Mouse (Mus musculus) myocyte (in vitro differentiated cells): ENCODE results near the gene Ddx6. TPM values are rescaled to one million over a fixed set of nuclear protein-coding genes. Genes with fewer than 3 reads are reported as not detected.

Experiments
- H3K27me3 ChIP-seq: one replicate; pipeline ENCODE4 v1.6.1; 2011; ENCODE audit not compliant: control insufficient read depth, insufficient read depth, insufficient read length
- H3K36me3 ChIP-seq: one replicate; pipeline ENCODE4 v1.6.1; 2011; ENCODE audit not compliant: control insufficient read depth, insufficient read depth
- H3K4me2 ChIP-seq: one replicate; pipeline ENCODE4 v1.6.1; 2011; ENCODE audit warnings: low read depth, control low read depth
- H3K4me3 ChIP-seq: one replicate; pipeline ENCODE4 v1.5.1; 2011; ENCODE audit warnings: mild to moderate bottlenecking, control low read depth, moderate library complexity
- H3K79me2 ChIP-seq: one replicate; pipeline ENCODE4 v1.6.1; 2011; ENCODE audit not compliant: control insufficient read depth, insufficient read depth
- H3ac ChIP-seq: one replicate; pipeline ENCODE4 v1.6.1; 2011; ENCODE audit not compliant: control insufficient read depth, insufficient read length
- CEBPB ChIP-seq: IDR thresholded peaks from 2 replicates; pipeline ENCODE4 v1.6.1; 2011; ENCODE audit warnings: mild to moderate bottlenecking, moderate library complexity; ENCODE audit not compliant: poor library complexity, insufficient read depth, severe bottlenecking
- E2F4 ChIP-seq: IDR thresholded peaks from one replicate; pipeline ENCODE4 v1.6.1; 2011; ENCODE audit warnings: mild to moderate bottlenecking, control low read depth, moderate library complexity; ENCODE audit not compliant: insufficient read depth
- MAX ChIP-seq: IDR thresholded peaks from one replicate; pipeline ENCODE4 v1.6.1; 2011; ENCODE audit warnings: low read depth, mild to moderate bottlenecking, control low read depth
- MYOD1 ChIP-seq, 3 experiments: IDR thresholded peaks; one replicate each; pipeline ENCODE4 v1.6.1; 2011; ENCODE audit warnings: control low read depth in 2 of 3, low read depth in 2 of 3, mild to moderate bottlenecking in 2 of 3, moderate library complexity in 1 of 3; ENCODE audit not compliant: insufficient read length in 2 of 3, control insufficient read depth in 1 of 3
- MYOG ChIP-seq, 3 experiments: IDR thresholded peaks; one replicate each; pipeline ENCODE4 v1.6.1; 2011; ENCODE audit warnings: control low read depth in 2 of 3, low read depth in 2 of 3, mild to moderate bottlenecking in 2 of 3; ENCODE audit not compliant: insufficient read length in 2 of 3, control insufficient read depth in 1 of 3, insufficient read depth in 1 of 3
- POLR2A ChIP-seq: IDR thresholded peaks from one replicate; pipeline ENCODE4 v1.6.1; 2011; ENCODE audit warnings: low read depth, mild to moderate bottlenecking, control low read depth, moderate library complexity; ENCODE audit not compliant: insufficient read length
- POLR2AphosphoS2 ChIP-seq: IDR thresholded peaks from one replicate; pipeline ENCODE4 v1.6.1; 2011; ENCODE audit warnings: low read depth, control low read depth; ENCODE audit not compliant: insufficient read length
- REST ChIP-seq: IDR thresholded peaks from one replicate; pipeline ENCODE4 v1.6.1; 2011; ENCODE audit warnings: mild to moderate bottlenecking, control low read depth, moderate library complexity; ENCODE audit not compliant: insufficient read depth, insufficient read length
- SRF ChIP-seq: IDR thresholded peaks from one replicate; pipeline ENCODE4 v1.6.1; 2011; ENCODE audit warnings: low read depth; ENCODE audit not compliant: control insufficient read depth, insufficient read length
- TCF12 ChIP-seq: IDR thresholded peaks from one replicate; pipeline ENCODE4 v1.6.1; 2011; ENCODE audit warnings: mild to moderate bottlenecking, control low read depth; ENCODE audit not compliant: poor library complexity, insufficient read depth, severe bottlenecking
- TCF3 ChIP-seq: IDR thresholded peaks from one replicate; pipeline ENCODE4 v1.6.1; 2011; ENCODE audit warnings: low read depth, control low read depth; ENCODE audit not compliant: insufficient read length
- USF1 ChIP-seq: IDR thresholded peaks from one replicate; pipeline ENCODE4 v1.6.1; 2011; ENCODE audit warnings: low read depth, mild to moderate bottlenecking, control low read depth, moderate library complexity
- polyA plus RNA-seq: library from polyadenylated mRNA; unstranded; fragments of >200 nt; fragmentation: generic; extraction: Trizol; gene quantifications from one replicate; pipeline ENCODE4 v1.2.1, GENCODE M21; 2012; ENCODE audit warnings: missing spikeins

The Ddx6 gene
- polyA plus RNA-seq, 1 experiment = 25.8 TPM

- no peak overlapping the region for H3ac ChIP-seq
- H3K79me2 ChIP-seq = no peaks in the 10 kb centered on the region
- H3K4me2 ChIP-seq = peak overlapping the region; percentile 12
- TF ChIP-seq MYOG (IDR thresholded peaks at IDR 0.05; ENCODE audit: control insufficient read depth in 1 of 3, insufficient read depth in 1 of 3, insufficient read length in 2 of 3, low read depth in 2 of 3) (no peak), E2F4 (no peak), TCF3 (no peak), CEBPB (no peak), SRF (no peak), USF1 (no peak), MAX (no peak), POLR2A (no peak), TCF12 (no peak), REST (no peak), POLR2AphosphoS2 (no peak), MYOD1 (IDR thresholded peaks at IDR 0.05; ENCODE audit: control insufficient read depth in 1 of 3, insufficient read length in 2 of 3, low read depth in 2 of 3) (no peak)
- H3K36me3 ChIP-seq = no peaks in the 10 kb centered on the region
- H3K4me3 ChIP-seq = no peak overlapping the region
- peaks cover 7% of the 10 kb centered on the region for H3K27me3 ChIP-seq
Measured at GRCm38 (mm10) chr9:44652027-44652426, 47.3 kb downstream of the Ddx6 start.

- Histone ChIP-seq H3ac (no peak overlapping the region), H3K36me3 (no peaks in the 10 kb centered on the region), H3K79me2 (no peaks in the 10 kb centered on the region), H3K4me3 (no peak overlapping the region), H3K4me2 (no peak overlapping the region), H3K27me3 (peaks cover 7% of the 10 kb centered on the region)
- TF ChIP-seq MYOD1 (IDR thresholded peaks at IDR 0.05; ENCODE audit: control insufficient read depth in 1 of 3, insufficient read length in 2 of 3, low read depth in 2 of 3) (no peak), E2F4 (no peak)
Measured at GRCm38 (mm10) chr9:44653896-44654295, 49.2 kb downstream of the Ddx6 start.

- Histone ChIP-seq H3K27me3 (peaks cover 7% of the 10 kb centered on the region), H3K36me3 (no peaks in the 10 kb centered on the region), H3K4me3 (no peak overlapping the region), H3ac (no peak overlapping the region), H3K4me2 (peak overlapping the region; percentile 66), H3K79me2 (no peaks in the 10 kb centered on the region)
- TF ChIP-seq USF1 (no peak), TCF3 (no peak), E2F4 (no peak), MYOD1 (IDR thresholded peaks at IDR 0.05; ENCODE audit: control insufficient read depth in 1 of 3, insufficient read length in 2 of 3, low read depth in 2 of 3) (no peak), TCF12 (no peak), REST (no peak), MAX (no peak), SRF (no peak), CEBPB (no peak), POLR2AphosphoS2 (no peak), MYOG (IDR thresholded peaks at IDR 0.05; ENCODE audit: control insufficient read depth in 1 of 3, insufficient read depth in 1 of 3, insufficient read length in 2 of 3, low read depth in 2 of 3) (no peak), POLR2A (no peak)
Measured at GRCm38 (mm10) chr9:44655098-44656066, 50.7 kb downstream of the Ddx6 start.

- TF ChIP-seq USF1 (no peak), TCF3 (no peak), REST (no peak), POLR2A (no peak), SRF (no peak)
- H3K4me2 ChIP-seq = no peak overlapping the region
- no peak overlapping the region for H3ac ChIP-seq
- no peaks in the 10 kb centered on the region for H3K36me3 ChIP-seq
- H3K79me2 ChIP-seq = no peaks in the 10 kb centered on the region
- no peaks in the 10 kb centered on the region for H3K27me3 ChIP-seq
- no peak overlapping the region for H3K4me3 ChIP-seq
Measured at GRCm38 (mm10) chr9:44663706-44664105, 59.0 kb downstream of the Ddx6 start.

- no peak overlapping the region for H3K4me2 ChIP-seq
Measured at GRCm38 (mm10) chr9:44671416-44671815, 66.7 kb downstream of the Ddx6 start.

More at GRCm38 (mm10) chr9:44671416-44671815, 66.7 kb downstream of the Ddx6 start:
- H3ac ChIP-seq = no peak overlapping the region
- peaks cover 8% of the 10 kb centered on the region for H3K27me3 ChIP-seq
- H3K36me3 ChIP-seq = no peaks in the 10 kb centered on the region
- TF ChIP-seq SRF (no peak), POLR2A (no peak), E2F4 (no peak), REST (no peak), USF1 (no peak), CEBPB (no peak), TCF3 (no peak), MYOD1 (IDR thresholded peaks at IDR 0.05; ENCODE audit: control insufficient read depth in 1 of 3, insufficient read length in 2 of 3, low read depth in 2 of 3) (no peak), POLR2AphosphoS2 (no peak), TCF12 (no peak), MAX (no peak), MYOG (IDR thresholded peaks at IDR 0.05; ENCODE audit: control insufficient read depth in 1 of 3, insufficient read depth in 1 of 3, insufficient read length in 2 of 3, low read depth in 2 of 3) (no peak)
- H3K79me2 ChIP-seq = no peaks in the 10 kb centered on the region
- H3K4me3 ChIP-seq = no peak overlapping the region
